Mouse (Mus musculus): ENCODE results near the gene Bcar3.

Gene Bcar3

GRCm38 (mm10) chr3:122421042-122421702, 127.2 kb downstream of the Bcar3 start:
- no peak for DNase-seq

DNA sequence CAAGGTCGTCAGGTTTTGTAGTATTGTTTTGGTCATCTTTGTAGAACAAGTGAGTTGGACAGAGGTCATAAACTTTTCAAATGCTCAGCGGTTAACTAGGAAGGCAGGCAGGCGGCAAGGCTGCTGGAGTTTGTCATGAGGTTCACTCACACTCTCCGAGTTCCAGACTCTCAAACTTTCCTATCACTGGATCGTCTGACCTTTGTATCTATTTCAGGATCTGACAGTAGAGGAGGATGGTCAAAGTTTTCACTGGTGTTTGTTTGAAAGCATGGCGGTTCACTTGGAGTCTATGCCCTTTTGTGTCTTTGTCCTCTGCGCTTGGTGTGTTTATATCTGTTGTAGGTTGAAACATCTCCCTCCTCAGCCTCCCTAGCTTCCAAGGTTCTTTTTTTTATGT, 127.9 kb downstream of the Bcar3 start:
- no peak for DNase-seq

GRCm38 (mm10) chr3:122422276-122422675, 128.3 kb downstream of the Bcar3 start:
- no peak for DNase-seq

- DNase-seq, result no peak
Measured at GRCm38 (mm10) chr3:122423643-122424042, 129.7 kb downstream of the Bcar3 start.

- DNase-seq, result peak; percentile 26
Measured at GRCm38 (mm10) chr3:122428325-122428821, 134.4 kb downstream of the Bcar3 start.

DNA sequence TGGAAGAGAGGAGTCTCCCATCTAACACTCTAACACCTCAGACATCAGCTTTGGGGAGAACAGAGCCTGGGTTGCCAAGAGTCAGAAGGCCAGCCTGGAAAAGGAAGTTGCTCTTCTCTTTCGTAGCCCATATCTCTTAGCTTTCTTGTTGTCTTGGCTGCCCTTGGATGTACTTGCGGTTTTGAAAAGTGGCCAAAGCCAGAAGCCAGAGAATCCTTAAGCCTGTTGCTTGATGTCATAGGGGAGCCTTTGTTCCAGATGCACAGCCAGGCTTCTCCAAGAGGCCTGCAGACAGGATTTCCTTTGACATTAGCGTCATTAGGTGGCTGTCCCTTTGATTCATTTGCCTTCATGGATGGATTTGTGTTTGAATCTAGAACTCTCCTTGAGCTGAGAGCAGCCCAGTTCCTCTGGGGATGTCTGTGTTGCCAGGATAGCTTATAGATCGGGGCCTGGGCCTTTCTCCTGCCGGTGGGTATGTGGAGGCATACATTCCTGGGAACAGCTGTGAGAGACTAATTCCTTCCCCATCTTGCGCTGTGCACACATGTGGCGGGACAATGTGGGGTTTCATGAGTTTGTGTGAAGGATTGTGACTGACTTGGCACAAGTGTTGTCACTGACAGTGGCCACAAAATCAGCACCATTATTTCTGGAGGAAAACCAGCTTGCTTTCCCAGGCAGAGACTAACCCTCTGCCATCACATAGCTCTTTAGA, 137.0 kb downstream of the Bcar3 start:
- DNase-seq, result no peak

DNA sequence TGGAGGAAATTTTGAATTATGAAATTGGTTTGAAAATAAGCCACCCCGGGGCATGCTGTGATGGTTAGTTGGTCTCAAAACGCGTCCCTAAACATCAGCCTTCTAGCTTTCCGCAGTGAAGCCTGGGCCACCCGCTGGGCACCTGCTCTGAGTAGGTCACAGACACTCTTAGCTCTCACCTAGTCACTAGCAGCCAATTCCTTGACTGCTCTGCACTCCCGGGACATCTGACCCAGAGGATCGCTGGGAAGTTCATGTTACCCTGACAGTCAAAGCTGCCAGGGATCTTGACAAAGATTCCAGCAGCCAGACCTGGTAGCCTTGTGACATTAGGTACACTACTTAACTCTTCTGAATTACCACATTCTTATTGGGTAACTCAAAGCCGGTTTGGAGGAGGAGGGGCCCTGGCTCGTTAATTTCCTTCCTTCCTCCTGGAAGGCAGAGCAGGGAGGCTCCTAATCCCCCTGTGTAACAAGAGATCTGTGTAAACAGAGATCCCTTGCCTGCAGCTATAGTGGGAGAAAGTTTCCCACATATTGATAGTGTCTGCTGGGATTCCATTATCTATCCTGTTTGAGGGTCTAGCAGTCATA, 139.0 kb downstream of the Bcar3 start:
- DNase-seq, result no peak

DNA sequence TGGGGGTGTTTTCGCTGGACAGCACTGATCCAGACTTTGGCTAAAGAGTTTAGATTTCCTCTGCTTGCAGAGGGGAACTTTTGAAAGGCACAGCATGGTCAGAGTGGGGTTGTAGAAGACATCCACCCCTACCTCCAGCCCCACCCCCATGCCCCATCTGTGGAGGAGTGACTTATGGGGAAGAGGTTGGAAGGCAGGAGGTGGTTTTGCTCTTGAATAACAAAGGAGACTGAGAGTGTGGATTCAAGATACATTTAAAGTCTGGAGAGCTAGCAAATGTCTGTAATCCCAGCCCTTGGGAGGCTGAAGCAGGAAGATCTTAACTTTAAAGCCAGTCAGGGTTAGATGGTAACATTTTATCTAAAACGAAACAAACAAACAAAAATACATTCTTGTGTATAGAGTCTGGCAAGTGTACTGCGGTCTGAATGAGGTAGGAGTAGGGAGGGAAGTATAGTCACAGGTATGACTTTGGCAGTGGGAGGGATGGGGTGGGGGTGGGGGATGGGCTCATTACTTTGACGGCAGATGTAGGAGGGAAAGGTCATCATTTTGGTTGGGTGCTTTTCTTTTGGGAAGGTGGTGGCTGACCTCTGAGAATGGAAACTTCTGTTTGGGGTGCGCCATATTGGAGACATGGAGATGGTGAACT, 140.2 kb downstream of the Bcar3 start:
- DNase-seq, result no peak

DNA sequence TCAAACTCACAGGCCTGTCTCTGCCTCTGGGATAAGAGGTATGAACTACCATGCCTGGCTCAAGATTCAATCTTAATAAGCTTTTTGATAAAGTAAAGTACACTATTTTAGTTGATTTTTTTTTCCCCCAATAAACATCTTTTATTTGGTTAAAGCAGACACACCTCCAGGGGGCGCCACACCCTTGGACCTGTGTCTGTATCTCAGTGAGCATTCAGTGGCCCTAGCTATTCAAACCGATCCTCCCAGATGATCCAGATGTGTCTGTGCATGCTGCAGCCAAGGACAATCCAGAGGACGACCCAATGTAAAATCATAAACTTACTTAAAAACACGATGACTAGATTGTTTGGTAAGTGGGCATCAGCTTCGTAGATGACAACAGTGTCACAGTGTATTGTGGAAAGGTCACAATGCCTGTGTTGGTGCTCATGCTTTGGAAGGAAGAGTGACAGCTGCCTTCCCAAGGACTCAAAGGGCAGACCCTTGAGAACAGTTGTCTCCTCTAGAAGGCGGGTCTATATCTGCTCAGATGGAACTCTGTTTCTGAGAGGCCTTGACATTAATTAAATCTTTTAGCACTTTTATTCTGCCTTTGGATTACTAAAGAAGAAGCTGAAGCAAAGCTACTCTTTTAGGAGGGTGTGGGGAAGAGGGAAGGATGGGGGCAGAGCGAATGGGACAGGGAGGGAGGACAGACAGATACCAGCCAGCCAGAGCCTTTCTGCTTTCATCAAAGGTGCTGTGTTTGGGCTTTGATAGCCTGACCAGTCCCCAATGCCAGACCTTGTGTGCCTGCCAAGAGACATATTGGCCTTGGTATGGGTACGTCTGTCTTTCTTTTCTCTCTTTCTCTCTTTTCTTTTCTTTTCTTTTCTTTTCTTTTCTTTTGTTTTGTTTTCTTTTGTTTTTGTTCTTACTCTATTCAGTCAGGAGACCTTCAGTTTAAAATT, 141.3 kb downstream of the Bcar3 start:
- DNase-seq, result no peak

DNA sequence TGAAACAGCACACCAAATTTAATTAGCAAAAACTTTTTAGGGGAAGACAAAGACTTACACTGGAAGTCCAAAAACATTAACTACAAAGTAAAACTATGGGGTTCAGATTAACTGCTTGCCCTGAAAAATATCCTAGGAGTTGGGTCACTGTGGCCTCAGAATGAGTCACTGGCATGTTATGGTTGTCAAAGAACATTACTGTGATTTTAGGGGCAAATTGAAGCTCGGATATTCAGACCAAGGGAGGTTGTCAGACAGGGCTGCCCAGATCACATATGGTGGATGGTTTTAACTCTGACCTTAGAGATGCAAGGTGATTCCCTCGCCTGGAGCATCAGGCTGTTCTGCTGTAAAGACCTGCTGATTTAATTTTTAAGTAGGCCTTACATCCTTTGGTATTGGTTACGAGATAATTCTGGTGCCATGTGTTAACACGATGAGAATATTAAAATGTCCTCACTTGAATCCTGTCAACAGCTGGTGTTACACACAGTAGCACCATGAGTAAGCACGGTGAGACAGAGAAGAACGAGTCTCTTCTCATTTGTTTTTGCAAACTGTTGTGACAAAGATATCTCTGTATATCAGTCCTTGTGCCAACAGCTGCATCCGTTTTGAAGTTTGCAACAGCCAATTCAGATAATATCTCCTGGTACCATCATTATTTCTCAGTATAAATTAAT, 144.3 kb downstream of the Bcar3 start:
- no peak for DNase-seq

DNA sequence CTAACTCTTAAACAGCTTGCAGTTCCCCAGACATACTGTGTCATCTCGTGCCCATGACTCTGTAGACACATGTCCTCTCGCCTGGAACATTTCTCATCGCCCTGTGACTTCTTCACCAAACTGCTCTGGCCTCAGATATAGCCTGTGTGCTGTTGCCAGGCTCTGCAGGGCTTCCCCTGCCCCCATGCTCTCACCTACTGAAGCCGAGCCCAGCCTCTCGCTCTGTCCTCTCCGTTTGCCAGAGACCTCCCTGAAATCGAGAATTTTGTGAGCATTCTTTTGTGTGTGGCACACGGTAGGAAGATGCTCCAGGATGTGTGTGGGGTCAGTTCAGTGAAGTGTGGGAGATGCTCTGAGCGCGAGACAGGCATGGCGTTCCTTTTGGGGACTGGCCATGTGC, 151.8 kb downstream of the Bcar3 start:
- no peak for DNase-seq

DNA sequence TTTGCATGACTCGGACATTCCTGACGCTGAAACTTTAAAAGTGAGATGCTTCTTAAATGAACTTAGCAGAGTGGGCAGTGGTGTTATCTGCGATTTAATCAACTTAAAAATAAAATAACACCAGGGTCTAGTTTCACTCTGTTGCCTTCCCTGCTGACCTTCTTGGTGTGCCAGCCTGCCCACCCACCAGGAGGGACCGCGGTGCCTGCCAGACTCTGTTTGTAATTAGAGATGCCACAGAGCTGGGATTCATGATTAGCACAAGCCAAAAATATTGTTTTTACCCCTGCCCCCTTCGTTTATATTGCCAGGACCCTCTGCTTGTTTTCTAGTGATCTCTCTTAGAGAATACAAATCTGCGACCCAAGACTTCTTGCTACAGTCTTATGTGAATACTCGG, 152.7 kb downstream of the Bcar3 start:
- no peak for DNase-seq

DNA sequence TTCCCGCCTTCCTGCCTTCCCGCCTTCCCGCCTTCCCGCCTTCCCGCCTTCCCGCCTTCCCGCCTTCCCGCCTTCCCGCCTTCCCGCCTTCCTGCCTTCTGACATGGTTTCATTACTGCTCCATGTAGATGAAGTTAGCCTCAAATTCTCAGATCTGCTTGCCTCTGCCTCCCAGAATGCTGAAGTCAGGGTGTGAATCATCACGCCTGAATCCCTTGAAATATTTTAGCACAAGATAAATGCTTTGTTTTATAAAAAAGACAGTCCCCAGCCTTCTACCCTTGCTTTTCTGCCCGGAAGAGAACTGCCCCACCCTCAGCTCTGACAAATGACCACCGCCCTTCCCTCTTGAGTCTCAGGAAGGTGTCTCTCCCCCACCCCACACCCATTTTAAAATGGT, 154.3 kb downstream of the Bcar3 start:
- no peak for DNase-seq

GRCm38 (mm10) chr3:122450041-122450440, 156.1 kb downstream of the Bcar3 start:
- DNase-seq, result no peak

GRCm38 (mm10) chr3:122453875-122454274, 159.9 kb downstream of the Bcar3 start:
- DNase-seq, result no peak

GRCm38 (mm10) chr3:122456156-122456555, 162.2 kb downstream of the Bcar3 start:
- no peak for DNase-seq

GRCm38 (mm10) chr3:122456807-122457206, 162.9 kb downstream of the Bcar3 start:
- no peak for DNase-seq

- no peak for DNase-seq
Measured at GRCm38 (mm10) chr3:122457723-122458122, 163.8 kb downstream of the Bcar3 start.

DNA sequence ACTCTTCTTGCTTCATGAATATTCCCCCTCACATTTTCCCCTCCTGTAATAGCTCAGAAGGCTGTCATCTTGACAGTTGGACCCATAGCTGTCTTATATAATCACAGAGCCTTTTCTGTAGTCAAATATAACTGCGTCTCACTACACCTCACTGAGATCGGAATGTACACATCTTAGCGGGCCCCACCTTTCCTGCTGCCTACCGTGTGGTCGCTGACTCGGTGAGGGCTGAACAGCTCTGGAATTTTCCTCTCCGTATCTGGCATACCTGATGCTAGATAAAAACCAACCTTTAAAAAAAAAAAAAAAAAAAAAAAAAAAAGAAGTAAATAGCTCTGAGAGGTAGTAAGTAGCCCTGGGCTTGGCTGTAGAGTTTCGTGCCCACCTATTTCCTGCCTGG, 164.8 kb downstream of the Bcar3 start:
- no peak for DNase-seq

GRCm38 (mm10) chr3:122460848-122461511, 167.0 kb downstream of the Bcar3 start:
- no peak for DNase-seq

DNA sequence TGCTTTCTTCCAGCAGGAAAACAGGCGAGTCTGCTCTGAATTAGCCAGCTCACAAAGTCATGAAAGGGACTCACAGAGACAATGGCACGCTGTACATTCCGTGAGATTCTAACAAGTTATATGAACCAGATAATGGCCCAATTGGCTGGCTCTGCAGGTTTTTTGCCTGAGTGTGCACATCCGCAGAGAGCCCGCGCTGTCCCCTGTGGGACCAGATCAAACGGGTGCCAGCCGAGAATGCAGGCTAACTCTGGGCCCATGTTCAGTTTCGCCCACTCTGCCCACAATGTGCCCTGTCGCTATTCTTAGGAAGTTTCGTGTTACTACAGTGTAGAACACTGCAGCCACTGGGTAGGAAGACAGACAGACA, 167.6 kb downstream of the Bcar3 start:
- no peak for DNase-seq
